Mouse (Mus musculus): ENCODE data around the gene Rab3a. TPM values are rescaled to one million over a fixed set of nuclear protein-coding genes. Genes with fewer than 3 reads are reported as not detected.
A peak's percentile ranks its signal among the peaks of the same experiment; 100 is the strongest.

The Rab3a gene
- polyA plus RNA-seq, 1 experiment from 2014 or later, result 355 TPM

- Histone ChIP-seq H3K27ac (no peak overlapping the region; the same call in 1 of the 2 replicates), H3K9ac (no peak overlapping the region), H3K4me3 (no peak overlapping the region), H3K4me2 (no peak overlapping the region), H3K4me1 (replicated peaks) (peaks cover 43% of the 10 kb centered on the region), H3K9me3 (no peaks in the 10 kb centered on the region), H3K27me3 (peaks cover 75% of the 10 kb centered on the region), H3K36me3 (no peaks in the 10 kb centered on the region)
- 47% methylated on average over 10 of the region's 10 CpGs for WGBS
- ATAC-seq (ENCODE audit: low FRiP score), result no peak
Observed at GRCm38 (mm10) chr8:70800648-70801047, 46.2 kb downstream of the Rab3a start.

GRCm38 (mm10) chr8:70801156-70801555, 46.7 kb downstream of the Rab3a start:
- Histone ChIP-seq H3K9me3 (no peaks in the 10 kb centered on the region), H3K27me3 (peaks cover 80% of the 10 kb centered on the region), H3K9ac (no peak overlapping the region), H3K36me3 (no peaks in the 10 kb centered on the region), H3K4me1 (replicated peaks) (peaks cover 41% of the 10 kb centered on the region), H3K4me3 (no peak overlapping the region), H3K27ac (no peak overlapping the region), H3K4me2 (no peak overlapping the region)
- WGBS, result 28% methylated on average over 15 of the region's 15 CpGs
- ATAC-seq (ENCODE audit: low FRiP score), result no peak

- WGBS, result 83% methylated on average over 1 of the region's 1 CpGs
- H3K9ac ChIP-seq, result no peak overlapping the region
- no peak for ATAC-seq (ENCODE audit: low FRiP score)
- H3K4me1 ChIP-seq (replicated peaks), result peaks cover 36% of the 10 kb centered on the region
- no peak overlapping the region for H3K27ac ChIP-seq
- no peak overlapping the region for H3K4me3 ChIP-seq
- no peak overlapping the region for H3K4me2 ChIP-seq
- H3K9me3 ChIP-seq, result no peaks in the 10 kb centered on the region
- H3K36me3 ChIP-seq, result no peaks in the 10 kb centered on the region
- H3K27me3 ChIP-seq, result peaks cover 87% of the 10 kb centered on the region
Observed at GRCm38 (mm10) chr8:70801830-70802229, 47.4 kb downstream of the Rab3a start.

- WGBS, result 67% methylated on average over 11 of the region's 11 CpGs
- ATAC-seq (ENCODE audit: low FRiP score), result no peak
- H3K27me3 ChIP-seq, result peaks cover 93% of the 10 kb centered on the region
Observed at GRCm38 (mm10) chr8:70802786-70803510, 48.5 kb downstream of the Rab3a start.

GRCm38 (mm10) chr8:70803761-70804480, 49.4 kb downstream of the Rab3a start:
- Histone ChIP-seq H3K4me3 (peak overlapping the region; percentile 45), H3K9ac (peak overlapping the region; percentile 65), H3K36me3 (no peaks in the 10 kb centered on the region), H3K4me2 (peak overlapping the region; percentile 73), H3K27me3 (peaks cover 86% of the 10 kb centered on the region), H3K9me3 (no peaks in the 10 kb centered on the region), H3K27ac (no peak overlapping the region), H3K4me1 (replicated peaks) (peaks cover 22% of the 10 kb centered on the region)
- ATAC-seq (ENCODE audit: low FRiP score), result no peak
- WGBS, result 1% methylated on average over 42 of the region's 47 CpGs

More at GRCm38 (mm10) chr8:70802786-70803510, 48.5 kb downstream of the Rab3a start:
- Histone ChIP-seq H3K4me1 (replicated peaks) (peaks cover 30% of the 10 kb centered on the region), H3K36me3 (no peaks in the 10 kb centered on the region), H3K9me3 (no peaks in the 10 kb centered on the region), H3K4me2 (no peak overlapping the region), H3K4me3 (no peak overlapping the region), H3K9ac (no peak overlapping the region), H3K27ac (no peak overlapping the region)

- Histone ChIP-seq H3K36me3 (no peaks in the 10 kb centered on the region), H3K27me3 (peaks cover 86% of the 10 kb centered on the region), H3K4me1 (replicated peaks) (peaks cover 22% of the 10 kb centered on the region), H3K9me3 (no peaks in the 10 kb centered on the region), H3K9ac (peak within 1 kb of the TSS; percentile 65), H3K4me2 (peak within 1 kb of the TSS; percentile 73), H3K27ac (no peak within 1 kb of the TSS), H3K4me3 (peak within 1 kb of the TSS; percentile 45)
- WGBS, result 1% methylated on average over 45 of the region's 45 CpGs
- ATAC-seq (ENCODE audit: low FRiP score), result peak; percentile 83
Observed at GRCm38 (mm10) chr8:70804481-70805206, 50.2 kb downstream of the Rab3a start, which contains the start of gene Mast3. TSS of gene Mast3 (minus strand) at chr8:70805054.

GRCm38 (mm10) chr8:70806541-70806940, 52.1 kb downstream of the Rab3a start:
- no peaks in the 10 kb centered on the region for H3K36me3 ChIP-seq
- peaks cover 78% of the 10 kb centered on the region for H3K27me3 ChIP-seq
- H3K4me1 ChIP-seq (replicated peaks), result peaks cover 15% of the 10 kb centered on the region
- no peak for ATAC-seq (ENCODE audit: low FRiP score)
- no peak overlapping the region for H3K4me2 ChIP-seq
- H3K27ac ChIP-seq, result no peak overlapping the region
- 83% methylated on average over 4 of the region's 4 CpGs for WGBS
- no peaks in the 10 kb centered on the region for H3K9me3 ChIP-seq
- H3K4me3 ChIP-seq, result no peak overlapping the region
- H3K9ac ChIP-seq, result no peak overlapping the region

- Histone ChIP-seq H3K4me1 (replicated peaks) (peaks cover 15% of the 10 kb centered on the region), H3K4me2 (no peak overlapping the region), H3K27ac (no peak overlapping the region), H3K9ac (no peak overlapping the region), H3K4me3 (no peak overlapping the region), H3K36me3 (no peaks in the 10 kb centered on the region), H3K9me3 (no peaks in the 10 kb centered on the region), H3K27me3 (peaks cover 71% of the 10 kb centered on the region)
- ATAC-seq (ENCODE audit: low FRiP score), result no peak
- WGBS, result 50% methylated on average over 1 of the region's 1 CpGs
Observed at GRCm38 (mm10) chr8:70807304-70807703, 52.8 kb downstream of the Rab3a start.

- no peak for ATAC-seq (ENCODE audit: low FRiP score)
- peak within 1 kb of the TSS; percentile 24; the same call in 1 of the 2 replicates for H3K9ac ChIP-seq
- H3K4me2 ChIP-seq, result no peak within 1 kb of the TSS
- H3K4me1 ChIP-seq (replicated peaks), result peaks cover 15% of the 10 kb centered on the region
- 57% methylated on average over 5 of the region's 5 CpGs for WGBS
- H3K27ac ChIP-seq, result no peak within 1 kb of the TSS
- no peak within 1 kb of the TSS for H3K4me3 ChIP-seq
- H3K27me3 ChIP-seq, result peaks cover 67% of the 10 kb centered on the region
- H3K9me3 ChIP-seq, result no peaks in the 10 kb centered on the region
- no peaks in the 10 kb centered on the region for H3K36me3 ChIP-seq
Observed at GRCm38 (mm10) chr8:70808239-70808638, 53.8 kb downstream of the Rab3a start, which contains the start of gene Il12rb1. TSS of gene Il12rb1 (plus strand) at chr8:70808449.

Small RNAs within 50 kb of the gene (microRNA-seq; reads per million reads assigned to microRNA genes)
- not detected for gene Mir7240

Other genes starting within 250 kb of the Rab3a start
- gene Rex1bd, start 247.9 kb upstream of the Rab3a start, polyA plus RNA-seq (2015; fragmentation: Nextera tagmentation; extraction: Ambion mirVana), result 147 and 148 TPM in 2 replicates
- gene Uba52, start 243.9 kb upstream of the Rab3a start, polyA plus RNA-seq (2015; fragmentation: Nextera tagmentation; extraction: Ambion mirVana), result 715 and 758 TPM in 2 replicates
- 385 and 391 TPM in 2 replicates for gene Fkbp8, start 227.0 kb upstream of the Rab3a start, polyA plus RNA-seq (2015; fragmentation: Nextera tagmentation; extraction: Ambion mirVana)
- 47.7 and 50.5 TPM in 2 replicates for gene Kxd1, start 226.7 kb upstream of the Rab3a start, polyA plus RNA-seq (2015; fragmentation: Nextera tagmentation; extraction: Ambion mirVana)
- gene Ell, start 215.2 kb upstream of the Rab3a start, polyA plus RNA-seq (2015; fragmentation: Nextera tagmentation; extraction: Ambion mirVana), result 16.3 and 17.2 TPM in 2 replicates
- 121 and 125 TPM in 2 replicates for gene Isyna1, start 160.3 kb upstream of the Rab3a start, polyA plus RNA-seq (2015; fragmentation: Nextera tagmentation; extraction: Ambion mirVana)
- gene Ssbp4, start 145.8 kb upstream of the Rab3a start, polyA plus RNA-seq (2015; fragmentation: Nextera tagmentation; extraction: Ambion mirVana), result 122 and 132 TPM in 2 replicates
- 1.5 and 1.9 TPM in 2 replicates for gene Lrrc25, start 138.5 kb upstream of the Rab3a start, polyA plus RNA-seq (2015; fragmentation: Nextera tagmentation; extraction: Ambion mirVana)
- gene Gdf15, start 122.2 kb upstream of the Rab3a start, polyA plus RNA-seq (2015; fragmentation: Nextera tagmentation; extraction: Ambion mirVana), result 0.12 and 0.14 TPM in 2 replicates
- 103 and 105 TPM in 2 replicates for gene Pgpep1, start 94.3 kb upstream of the Rab3a start, polyA plus RNA-seq (2015; fragmentation: Nextera tagmentation; extraction: Ambion mirVana)
- 191 and 193 TPM in 2 replicates for gene Lsm4, start 81.4 kb upstream of the Rab3a start, polyA plus RNA-seq (2015; fragmentation: Nextera tagmentation; extraction: Ambion mirVana)
- gene Jund, start 55.7 kb upstream of the Rab3a start, polyA plus RNA-seq (2015; fragmentation: Nextera tagmentation; extraction: Ambion mirVana), result 79.2 and 94.3 TPM in 2 replicates
- 0.04 and 0.09 TPM in 2 replicates for gene Iqcn, start 51.2 kb upstream of the Rab3a start, polyA plus RNA-seq (2015; fragmentation: Nextera tagmentation; extraction: Ambion mirVana)
- gene Gm3336, start 36.1 kb upstream of the Rab3a start, polyA plus RNA-seq (2015; fragmentation: Nextera tagmentation; extraction: Ambion mirVana), result not detected in 2 replicates
- 0.14 and 0.23 TPM in 2 replicates for gene Pde4c, start 31.0 kb upstream of the Rab3a start, polyA plus RNA-seq (2015; fragmentation: Nextera tagmentation; extraction: Ambion mirVana)
- 40.8 and 44.5 TPM in 2 replicates for gene Mpv17l2, start 6.3 kb downstream of the Rab3a start, polyA plus RNA-seq (2015; fragmentation: Nextera tagmentation; extraction: Ambion mirVana)
- 90.0 and 94.1 TPM in 2 replicates for gene Pik3r2, start 22.0 kb downstream of the Rab3a start, polyA plus RNA-seq (2015; fragmentation: Nextera tagmentation; extraction: Ambion mirVana)
- gene Mast3, start 50.4 kb downstream of the Rab3a start, polyA plus RNA-seq (2015; fragmentation: Nextera tagmentation; extraction: Ambion mirVana), result 16.4 and 17.4 TPM in 2 replicates
- 0.08 and 0.13 TPM in 2 replicates for gene Il12rb1, start 53.8 kb downstream of the Rab3a start, polyA plus RNA-seq (2015; fragmentation: Nextera tagmentation; extraction: Ambion mirVana)
- gene Arrdc2, start 85.0 kb downstream of the Rab3a start, polyA plus RNA-seq (2015; fragmentation: Nextera tagmentation; extraction: Ambion mirVana), result 7.6 and 8.1 TPM in 2 replicates
- 13.3 and 17.7 TPM in 2 replicates for gene Kcnn1, start 108.6 kb downstream of the Rab3a start, polyA plus RNA-seq (2015; fragmentation: Nextera tagmentation; extraction: Ambion mirVana)
- gene Ccdc124, start 119.3 kb downstream of the Rab3a start, polyA plus RNA-seq (2015; fragmentation: Nextera tagmentation; extraction: Ambion mirVana), result 157 and 162 TPM in 2 replicates
- 0.61 and 0.95 TPM in 2 replicates for gene Slc5a5, start 138.1 kb downstream of the Rab3a start, polyA plus RNA-seq (2015; fragmentation: Nextera tagmentation; extraction: Ambion mirVana)
- 2,665 and 2,711 TPM in 2 replicates for gene Rpl18a, start 142.7 kb downstream of the Rab3a start, polyA plus RNA-seq (2015; fragmentation: Nextera tagmentation; extraction: Ambion mirVana)
- 55.6 and 61.9 TPM in 2 replicates for gene Map1s, start 151.3 kb downstream of the Rab3a start, polyA plus RNA-seq (2015; fragmentation: Nextera tagmentation; extraction: Ambion mirVana)